Mouse (Mus musculus) MEL-GATA-1-ER (cell line): ENCODE data around the gene Gm20388.

ENCODE experiments used
- DNase-seq: peaks from one replicate; pipeline ENCODE4 v3.0.0-alpha.2; 2012; ENCODE audit warnings: low read depth; ENCODE audit errors: extremely low read depth

Gene Gm20388

GRCm38 (mm10) chr8:120078080-120078479 is 167.4 kb downstream of the Gm20388 start:
- DNase-seq = peak; percentile 54

GRCm38 (mm10) chr8:120079361-120079760 is 168.7 kb downstream of the Gm20388 start:
- no peak for DNase-seq

- DNase-seq = no peak
Observed at GRCm38 (mm10) chr8:120083261-120083660, 172.6 kb downstream of the Gm20388 start.

GRCm38 (mm10) chr8:120084783-120085182 is 174.1 kb downstream of the Gm20388 start:
- no peak for DNase-seq

GRCm38 (mm10) chr8:120089511-120089910 is 178.9 kb downstream of the Gm20388 start:
- no peak for DNase-seq

- no peak for DNase-seq
Observed at GRCm38 (mm10) chr8:120091032-120091431, 180.4 kb downstream of the Gm20388 start.

- no peak for DNase-seq
Observed at GRCm38 (mm10) chr8:120093103-120093502, 182.5 kb downstream of the Gm20388 start.

GRCm38 (mm10) chr8:120094801-120095200 is 184.2 kb downstream of the Gm20388 start:
- no peak for DNase-seq

GRCm38 (mm10) chr8:120096486-120096885 is 185.8 kb downstream of the Gm20388 start:
- no peak for DNase-seq

GRCm38 (mm10) chr8:120100388-120101067 is 189.9 kb downstream of the Gm20388 start:
- no peak for DNase-seq

GRCm38 (mm10) chr8:120101068-120101972 is 190.7 kb downstream of the Gm20388 start, which contains the start of gene Zdhhc7:
Gene Zdhhc7 (minus strand): TSS chr8:120101482.
- peak; percentile 36 for DNase-seq

GRCm38 (mm10) chr8:120103916-120104315 is 193.3 kb downstream of the Gm20388 start:
- DNase-seq = no peak

- no peak for DNase-seq
Observed at GRCm38 (mm10) chr8:120104721-120105272, 194.2 kb downstream of the Gm20388 start.

- DNase-seq = no peak
Observed at GRCm38 (mm10) chr8:120109149-120109548, 198.5 kb downstream of the Gm20388 start.

GRCm38 (mm10) chr8:120110966-120111365 is 200.3 kb downstream of the Gm20388 start:
- DNase-seq = no peak

GRCm38 (mm10) chr8:120111382-120111781 is 200.7 kb downstream of the Gm20388 start:
- DNase-seq = no peak

GRCm38 (mm10) chr8:120112535-120112934 is 201.9 kb downstream of the Gm20388 start:
- peak; percentile 47 for DNase-seq

- no peak for DNase-seq
Observed at GRCm38 (mm10) chr8:120113306-120113705, 202.7 kb downstream of the Gm20388 start.

GRCm38 (mm10) chr8:120113758-120114255 is 203.2 kb downstream of the Gm20388 start, which contains the start of gene 6430548M08Rik:
Gene 6430548M08Rik (plus strand): TSS chr8:120114152.
- peak; percentile 96 for DNase-seq

- no peak for DNase-seq
Observed at GRCm38 (mm10) chr8:120114315-120114841, 203.7 kb downstream of the Gm20388 start.

- DNase-seq = no peak
Observed at GRCm38 (mm10) chr8:120116600-120116999, 206.0 kb downstream of the Gm20388 start.
